Mouse (Mus musculus) liver, embryonic 15.5 days (tissue): Measurements from ENCODE around the gene Syngr2. TPM values are rescaled to one million over a fixed set of nuclear protein-coding genes. Genes with fewer than 3 reads are reported as not detected.

Source experiments
- ATAC-seq: fragments of 200-750 bp; cut with Nextera tagmentation; 2 replicates; pipeline ENCODE4 v1.8.0; 2017; ENCODE audit warnings: moderate number of reproducible peaks, mild to moderate bottlenecking, moderate library complexity; ENCODE audit not compliant: insufficient read depth
- H3K27ac ChIP-seq: fragments of 300-500 bp; sonication (generic); replicated peaks from 2 replicates; pipeline ENCODE4 v1.5.1; 2015; ENCODE audit warnings: mild to moderate bottlenecking, inconsistent platforms
- H3K27me3 ChIP-seq: fragments of 300-500 bp; sonication (generic); 2 replicates; pipeline ENCODE4 v1.6.1; 2015; ENCODE audit warnings: mild to moderate bottlenecking, inconsistent platforms
- H3K36me3 ChIP-seq: fragments of 300-500 bp; sonication (generic); replicated peaks from 2 replicates; pipeline ENCODE4 v1.6.1; 2015; ENCODE audit warnings: moderate library complexity, mild to moderate bottlenecking, inconsistent platforms
- H3K4me1 ChIP-seq: fragments of 300-500 bp; sonication (generic); replicated peaks from 2 replicates; pipeline ENCODE4 v1.6.1; 2015; ENCODE audit warnings: inconsistent platforms
- H3K4me2 ChIP-seq: fragments of 300-500 bp; sonication (generic); 2 replicates; pipeline ENCODE4 v1.6.1; 2015; ENCODE audit warnings: moderate library complexity, mild to moderate bottlenecking, inconsistent platforms
- H3K4me3 ChIP-seq: fragments of 300-500 bp; sonication (generic); replicated peaks from 2 replicates; pipeline ENCODE4 v1.5.1; 2015; ENCODE audit warnings: mild to moderate bottlenecking, inconsistent platforms
- H3K9ac ChIP-seq: fragments of 300-500 bp; sonication (generic); 2 replicates; pipeline ENCODE4 v1.6.1; 2015; ENCODE audit warnings: moderate library complexity, mild to moderate bottlenecking, inconsistent platforms
- H3K9me3 ChIP-seq: fragments of 300-500 bp; sonication (generic); replicated peaks from 2 replicates; pipeline ENCODE4 v1.6.1; 2016; ENCODE audit warnings: inconsistent platforms
- WGBS: fragments of 180-500 bp; shearing (Covaris S2); methylation state at CpG from one replicate; pipeline ENCODE4 v1.1.7; 2015; ENCODE audit warnings: mixed read lengths; ENCODE audit not compliant: insufficient replicate concordance; 5-methylcytosine and 5-hydroxymethylcytosine counted together
- polyA plus RNA-seq: library from polyadenylated mRNA; unstranded; fragments of >200 nt; fragmentation: Nextera tagmentation; extraction: Ambion mirVana; gene quantifications from 2 replicates; pipeline ENCODE4 v1.2.1, GENCODE M21; 2015

The Syngr2 gene
- polyA plus RNA-seq, 1 experiment from 2014 or later: 49.2 TPM

DNA sequence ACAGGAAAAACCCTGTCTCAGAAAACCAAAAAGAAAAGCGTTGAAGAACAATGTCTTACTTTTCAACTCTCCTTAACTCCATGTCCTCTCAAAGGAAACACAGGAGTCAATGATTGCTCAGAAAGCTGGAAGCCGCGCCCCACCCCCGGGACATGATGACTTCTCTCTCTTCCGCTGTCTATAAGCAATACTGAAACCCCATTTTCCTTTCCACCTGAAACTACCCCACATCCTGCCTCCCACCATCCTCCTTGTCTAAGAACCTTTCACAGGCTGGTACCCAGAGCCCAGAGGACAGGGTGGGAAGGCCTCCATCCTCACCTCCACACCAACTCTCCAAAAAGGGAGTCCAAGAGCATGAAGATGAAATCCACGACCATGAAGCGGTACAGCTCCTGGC is 37.1 kb upstream of the Syngr2 start:
- WGBS: 96% methylated on average over 7 of the region's 7 CpGs

DNA sequence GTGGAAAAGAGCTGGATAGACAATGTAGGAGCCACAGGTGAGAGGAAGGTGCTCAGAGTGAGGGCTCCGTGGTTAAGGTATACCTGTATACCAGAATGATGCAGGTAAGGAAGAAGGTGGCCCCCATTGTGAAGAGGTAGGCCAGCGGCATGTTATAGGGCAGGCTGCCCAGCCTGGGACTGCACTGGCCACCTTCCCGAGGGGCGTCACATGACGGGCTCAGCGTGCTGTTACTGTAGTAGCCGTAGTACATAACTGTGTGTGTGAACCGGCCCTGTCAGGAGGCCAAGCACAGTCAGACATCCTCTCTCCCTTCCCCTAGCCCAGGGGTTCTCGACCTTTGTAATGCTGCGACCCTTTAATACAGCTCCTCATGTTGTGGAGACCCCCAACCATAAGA is 34.5 kb upstream of the Syngr2 start:
- no peaks in the 10 kb centered on the region for H3K27me3 ChIP-seq
- H3K9me3 ChIP-seq: no peaks in the 10 kb centered on the region
- no peak overlapping the region for H3K4me2 ChIP-seq
- no peak overlapping the region for H3K27ac ChIP-seq
- peaks cover 89% of the 10 kb centered on the region for H3K36me3 ChIP-seq
- peaks cover 43% of the 10 kb centered on the region for H3K4me1 ChIP-seq
- no peak overlapping the region for H3K9ac ChIP-seq
- no peak for ATAC-seq
- no peak overlapping the region for H3K4me3 ChIP-seq
- 92% methylated on average over 10 of the region's 10 CpGs for WGBS

More for the DNA sequence above, 37.1 kb upstream of the Syngr2 start:
- no peaks in the 10 kb centered on the region for H3K9me3 ChIP-seq
- no peak for ATAC-seq
- H3K27me3 ChIP-seq: no peaks in the 10 kb centered on the region
- H3K4me3 ChIP-seq: no peak overlapping the region
- H3K9ac ChIP-seq: no peak overlapping the region
- H3K4me1 ChIP-seq: peaks cover 29% of the 10 kb centered on the region
- no peak overlapping the region for H3K27ac ChIP-seq
- peaks cover 100% of the 10 kb centered on the region for H3K36me3 ChIP-seq
- H3K4me2 ChIP-seq: no peak overlapping the region

DNA sequence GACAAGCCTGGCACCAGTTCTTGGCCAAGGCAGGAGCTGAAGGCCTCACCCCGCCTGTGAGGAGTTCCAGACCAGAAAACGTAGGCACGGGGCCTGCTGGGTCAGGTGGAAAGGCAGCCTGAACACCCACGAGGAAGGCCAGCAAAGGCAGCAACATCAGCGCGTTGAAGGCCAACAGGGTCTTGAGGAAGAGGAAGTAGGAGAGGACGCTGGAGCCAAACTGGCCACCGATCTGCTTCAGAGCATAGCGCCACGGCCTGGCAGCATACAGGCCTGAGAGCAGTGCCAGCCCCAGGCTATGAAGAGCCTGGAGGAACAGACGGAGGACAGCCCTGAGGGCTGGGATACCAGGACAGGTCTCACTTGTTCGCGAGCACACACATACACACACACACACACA is 33.9 kb upstream of the Syngr2 start:
- Histone ChIP-seq H3K27ac (no peak overlapping the region; the same call in 1 of the 2 replicates), H3K36me3 (peaks cover 83% of the 10 kb centered on the region), H3K9ac (no peak overlapping the region), H3K4me2 (no peak overlapping the region), H3K9me3 (no peaks in the 10 kb centered on the region), H3K4me1 (peaks cover 43% of the 10 kb centered on the region), H3K4me3 (no peak overlapping the region), H3K27me3 (no peaks in the 10 kb centered on the region)
- 76% methylated on average over 13 of the region's 13 CpGs for WGBS
- ATAC-seq: no peak

DNA sequence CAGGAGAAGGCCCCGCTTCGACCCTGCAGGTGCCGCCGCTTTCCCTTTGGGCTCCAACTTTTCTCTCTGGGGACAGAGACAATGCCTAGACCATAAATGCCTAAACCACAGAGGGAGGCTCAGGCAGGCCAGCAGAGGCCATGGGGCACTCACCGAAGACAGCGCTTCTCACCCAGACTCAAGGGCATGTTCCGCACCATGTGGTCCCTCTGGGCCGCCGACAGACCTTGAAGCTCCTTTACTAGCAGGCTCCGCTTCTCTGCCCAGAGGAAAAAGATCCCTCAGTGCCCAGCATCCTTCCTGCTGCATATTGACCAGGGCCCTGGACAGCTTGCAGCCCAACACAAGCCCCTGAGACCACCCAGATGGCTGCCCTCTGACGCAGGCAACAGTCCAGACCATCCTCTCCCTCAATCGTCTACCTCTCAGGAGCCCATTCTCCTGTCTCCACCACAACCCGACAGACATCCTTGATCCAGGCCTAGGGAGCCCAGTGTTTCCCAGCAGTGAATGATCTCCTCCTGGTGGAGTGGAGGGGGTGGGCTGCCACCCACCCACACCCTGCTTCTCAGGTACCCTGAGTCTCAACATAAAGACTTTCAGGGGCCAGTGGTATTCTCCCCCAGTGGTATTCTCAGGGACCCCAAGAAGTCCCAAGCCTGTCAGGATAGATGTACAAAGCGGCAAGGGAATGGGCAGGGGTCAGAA is 33.2 kb upstream of the Syngr2 start:
- no peak overlapping the region; the same call in 1 of the 2 replicates for H3K27ac ChIP-seq

DNA sequence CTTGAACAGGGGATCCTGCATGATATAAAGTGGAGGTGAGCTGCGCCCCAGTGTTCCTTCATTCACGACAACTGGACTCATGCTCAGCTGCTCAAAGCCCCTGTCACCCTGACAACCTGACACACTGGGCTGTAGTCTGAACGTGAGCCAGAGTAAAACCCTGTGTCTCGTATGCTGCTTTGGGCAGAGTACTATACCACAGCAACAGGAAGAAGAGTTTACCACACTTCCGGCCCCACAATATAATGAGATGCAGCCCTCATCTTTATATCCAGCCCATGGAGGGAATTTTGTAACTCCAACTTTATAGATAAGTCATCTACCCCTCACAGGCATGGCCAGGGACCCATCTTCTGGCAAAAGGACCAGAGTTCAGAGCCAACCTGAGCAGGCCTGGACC is 32.4 kb upstream of the Syngr2 start:
- Histone ChIP-seq H3K4me1 (peaks cover 56% of the 10 kb centered on the region), H3K27ac (peak overlapping the region; percentile 60), H3K36me3 (peaks cover 68% of the 10 kb centered on the region), H3K27me3 (no peaks in the 10 kb centered on the region), H3K9ac (no peak overlapping the region), H3K4me3 (no peak overlapping the region), H3K9me3 (no peaks in the 10 kb centered on the region), H3K4me2 (peak overlapping the region; percentile 96)
- WGBS: 68% methylated on average over 5 of the region's 5 CpGs
- ATAC-seq: no peak

More for the DNA sequence above, 33.2 kb upstream of the Syngr2 start:
- Histone ChIP-seq H3K4me2 (no peak overlapping the region; the same call in 1 of the 2 replicates), H3K9me3 (no peaks in the 10 kb centered on the region), H3K9ac (no peak overlapping the region), H3K27me3 (no peaks in the 10 kb centered on the region), H3K4me3 (no peak overlapping the region), H3K36me3 (peaks cover 76% of the 10 kb centered on the region), H3K4me1 (peaks cover 47% of the 10 kb centered on the region)
- 95% methylated on average over 14 of the region's 14 CpGs for WGBS
- ATAC-seq: no peak

DNA sequence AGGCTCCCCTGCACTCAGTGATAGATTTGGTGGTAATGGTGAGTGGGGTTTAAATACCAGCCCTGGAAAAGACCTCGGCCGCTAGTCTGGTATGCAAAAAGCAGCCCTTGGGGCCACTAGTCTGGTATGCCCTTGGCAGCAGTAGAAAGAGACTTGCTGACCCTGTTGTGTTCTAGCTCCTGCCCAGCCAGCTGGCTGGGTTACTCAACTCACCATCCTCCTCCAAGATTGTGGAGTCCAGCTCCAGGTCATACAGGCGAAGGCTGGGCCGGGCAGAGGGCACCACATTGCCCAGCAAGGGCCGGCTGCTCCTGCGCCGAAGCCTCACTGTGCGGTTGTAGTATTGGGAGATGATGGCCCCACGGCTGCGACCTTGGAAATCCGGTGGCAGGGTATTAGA is 31.4 kb upstream of the Syngr2 start:
- Histone ChIP-seq H3K36me3 (peaks cover 58% of the 10 kb centered on the region), H3K27ac (peak overlapping the region; percentile 99), H3K4me2 (peak overlapping the region; percentile 96)

DNA sequence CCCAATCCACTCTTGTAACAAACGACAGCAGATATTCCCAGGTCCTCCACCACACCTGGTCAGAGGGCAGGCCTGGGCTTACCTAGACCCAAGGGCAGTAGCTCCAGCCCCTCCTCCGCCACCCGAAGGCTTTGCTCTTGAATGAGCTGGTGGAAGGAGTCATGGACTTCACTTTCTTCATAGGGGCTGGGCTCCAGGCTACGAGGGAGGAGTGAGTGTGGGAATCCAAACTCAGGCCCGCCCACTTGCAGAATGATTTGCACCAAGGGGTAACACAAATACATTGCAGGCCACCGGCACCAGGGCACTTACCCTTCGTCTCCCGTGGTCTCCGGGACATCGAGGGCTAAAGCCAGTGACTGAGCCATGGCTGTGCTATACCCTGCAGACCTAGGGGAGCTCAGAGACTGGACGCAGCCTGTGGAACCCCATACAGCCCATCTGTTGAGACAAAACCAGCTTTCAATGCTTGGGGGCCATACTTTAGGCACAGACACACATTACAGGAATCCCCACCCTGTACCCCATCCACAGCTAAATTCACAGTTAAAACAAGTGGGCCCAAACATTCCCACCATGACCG is 30.5 kb upstream of the Syngr2 start:
- no peaks in the 10 kb centered on the region for H3K27me3 ChIP-seq
- peaks cover 52% of the 10 kb centered on the region for H3K36me3 ChIP-seq
- peak overlapping the region; percentile 96 for H3K4me2 ChIP-seq
- peak overlapping the region; percentile 74 for H3K4me3 ChIP-seq
- no peak for ATAC-seq
- WGBS: 22% methylated on average over 12 of the region's 12 CpGs
- peaks cover 67% of the 10 kb centered on the region for H3K4me1 ChIP-seq
- H3K9me3 ChIP-seq: no peaks in the 10 kb centered on the region
- peak overlapping the region; percentile 99 for H3K27ac ChIP-seq
- H3K9ac ChIP-seq: peak overlapping the region; percentile 92

More for the DNA sequence above, 31.4 kb upstream of the Syngr2 start:
- Histone ChIP-seq H3K9me3 (no peaks in the 10 kb centered on the region), H3K4me1 (peaks cover 62% of the 10 kb centered on the region), H3K9ac (peak overlapping the region; percentile 92; the same call in 1 of the 2 replicates), H3K4me3 (peak overlapping the region; percentile 74; the same call in 1 of the 2 replicates), H3K27me3 (no peaks in the 10 kb centered on the region)
- no peak for ATAC-seq
- 90% methylated on average over 11 of the region's 11 CpGs for WGBS

DNA sequence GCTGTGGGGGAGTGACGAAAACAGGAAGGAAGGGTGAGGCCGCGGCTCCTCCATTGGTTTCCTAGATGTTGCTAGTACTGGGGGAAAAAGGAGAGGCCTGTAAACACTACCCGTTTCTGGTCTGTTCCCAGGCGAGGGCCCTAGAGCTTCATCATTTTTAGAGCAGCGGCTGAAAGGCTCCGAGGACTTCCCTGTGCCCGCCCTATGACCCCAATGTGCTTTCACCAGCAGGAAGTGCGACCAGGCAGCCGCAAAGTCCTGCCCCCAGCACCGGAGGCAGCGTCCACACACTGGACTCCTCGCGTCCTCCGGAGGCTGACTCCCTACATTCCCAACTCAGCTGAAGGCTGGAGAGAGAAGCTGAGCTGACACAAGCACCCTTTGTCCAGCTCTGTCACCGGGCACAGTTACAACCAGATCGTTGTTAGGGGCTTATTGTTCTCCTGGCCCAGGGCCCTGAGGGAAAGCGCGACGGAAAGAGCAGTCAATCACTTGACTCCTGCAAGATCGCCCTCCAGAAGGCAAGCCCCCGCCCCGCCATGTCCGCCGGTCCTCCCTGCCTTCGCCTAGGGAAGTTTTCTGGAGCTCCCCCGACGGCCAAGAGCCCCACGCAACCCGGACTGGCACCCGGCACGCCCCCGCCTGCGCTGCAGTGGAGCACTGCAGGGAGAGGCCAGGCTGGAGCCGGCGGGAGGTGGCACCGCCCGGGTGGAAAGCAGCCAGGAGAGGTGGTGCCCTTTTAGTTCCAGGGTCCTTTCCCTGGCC is 29.9 kb upstream of the Syngr2 start:
- H3K27ac ChIP-seq: peak overlapping the region; percentile 99
- peak overlapping the region; percentile 96 for H3K4me2 ChIP-seq
- peaks cover 52% of the 10 kb centered on the region for H3K36me3 ChIP-seq
- H3K4me3 ChIP-seq: peak overlapping the region; percentile 74
- H3K4me1 ChIP-seq: peaks cover 74% of the 10 kb centered on the region
- no peaks in the 10 kb centered on the region for H3K9me3 ChIP-seq
- H3K9ac ChIP-seq: peak overlapping the region; percentile 92
- no peaks in the 10 kb centered on the region for H3K27me3 ChIP-seq
- under 1% methylated on average over 38 of the region's 38 CpGs for WGBS
- ATAC-seq: peak; percentile 30

DNA sequence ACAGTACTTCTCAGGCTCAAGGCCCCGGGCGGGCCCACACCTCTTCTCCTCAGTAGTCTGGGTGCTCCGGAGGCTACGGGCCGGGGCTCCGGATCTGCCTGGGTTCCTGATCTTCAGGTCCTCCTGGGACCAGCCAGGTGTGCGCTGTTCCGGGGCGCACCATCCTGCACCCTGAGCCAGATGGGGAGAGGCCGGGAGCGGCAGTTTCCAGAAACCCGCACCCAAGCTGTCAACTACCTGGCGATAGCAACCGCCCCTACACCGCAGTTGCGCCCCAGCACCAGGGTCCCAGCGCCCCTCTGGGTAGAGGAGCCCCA is 29.3 kb upstream of the Syngr2 start:
- Histone ChIP-seq H3K27me3 (no peaks in the 10 kb centered on the region), H3K9me3 (no peaks in the 10 kb centered on the region), H3K4me1 (peaks cover 79% of the 10 kb centered on the region), H3K27ac (peak overlapping the region; percentile 99), H3K4me2 (peak overlapping the region; percentile 96), H3K4me3 (peak overlapping the region; percentile 74), H3K9ac (peak overlapping the region; percentile 92), H3K36me3 (peaks cover 52% of the 10 kb centered on the region)
- WGBS: 0% methylated on average over 17 of the region's 17 CpGs
- peak; percentile 1 for ATAC-seq

DNA sequence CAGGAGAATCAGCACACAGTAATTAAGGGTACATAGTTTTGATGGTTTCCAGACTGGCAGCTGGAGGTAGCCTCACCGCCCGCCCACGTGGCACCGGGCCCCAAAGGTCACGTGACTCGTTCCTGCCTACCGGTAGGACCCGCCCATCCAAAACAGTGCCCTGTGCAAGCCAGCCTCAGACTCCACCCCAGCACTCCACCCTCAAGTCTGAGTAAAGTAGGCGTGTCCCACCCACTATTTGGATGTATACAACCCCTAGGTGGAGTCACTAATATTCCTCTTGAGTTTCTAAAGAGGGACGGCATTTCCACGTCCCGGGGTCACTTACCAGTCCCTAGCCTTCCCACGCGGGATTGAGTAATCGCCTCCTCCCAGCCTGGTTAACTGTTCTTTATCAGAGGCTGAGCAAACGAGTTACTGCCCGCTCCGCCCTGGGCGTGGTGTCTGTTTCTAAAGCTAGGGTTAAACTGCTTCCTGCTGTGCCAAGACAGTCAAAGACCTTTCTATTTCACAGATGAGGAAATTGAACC is 28.8 kb upstream of the Syngr2 start:
- H3K4me3 ChIP-seq: peak overlapping the region; percentile 74
- H3K4me2 ChIP-seq: peak overlapping the region; percentile 96
- peak overlapping the region; percentile 99 for H3K27ac ChIP-seq
- H3K27me3 ChIP-seq: no peaks in the 10 kb centered on the region
- H3K36me3 ChIP-seq: peaks cover 52% of the 10 kb centered on the region
- H3K9me3 ChIP-seq: no peaks in the 10 kb centered on the region
- ATAC-seq: peak; percentile 75
- peaks cover 82% of the 10 kb centered on the region for H3K4me1 ChIP-seq
- peak overlapping the region; percentile 92 for H3K9ac ChIP-seq
- under 1% methylated on average over 19 of the region's 19 CpGs for WGBS
